Mouse (Mus musculus) neutrophil, adult 5-6 weeks (primary cell): Measurements from ENCODE around the gene Abracl. TPM values are rescaled to one million over a fixed set of nuclear protein-coding genes. Genes with fewer than 3 reads are reported as not detected.

Experiments
- total RNA-seq: library from RNA; stranded (forward); fragments of 200-1000 nt; gene quantifications from 2 replicates; pipeline ENCODE4 v1.2.3, GENCODE M21; 2017

Gene Abracl
- total RNA-seq, 1 experiment from 2014 or later: 118 TPM

Other genes starting within 250 kb of the Abracl start
- gene Txlnb, start 227.1 kb downstream of the Abracl start, total RNA-seq: 0.12 and 0.49 TPM in 2 replicates
- 139 and 161 TPM in 2 replicates for gene Heca, start 75.2 kb downstream of the Abracl start, total RNA-seq
- 47.9 and 49.1 TPM in 2 replicates for gene Reps1, start 32.6 kb upstream of the Abracl start, total RNA-seq
- not detected in 2 replicates for gene Ect2l, start 187.6 kb upstream of the Abracl start, total RNA-seq
- 12.0 and 19.0 TPM in 2 replicates for gene Ccdc28a, start 211.7 kb upstream of the Abracl start, total RNA-seq